Mouse (Mus musculus): ENCODE results near the gene Clspn. TPM values are rescaled to one million over a fixed set of nuclear protein-coding genes. Genes with fewer than 3 reads are reported as not detected.

Gene Clspn
- polyA plus RNA-seq, 1 experiment = 0.88 TPM

- WGBS = 18% methylated on average over 13 of the region's 13 CpGs
- no peaks in the 10 kb centered on the region for H3K4me1 ChIP-seq (ENCODE audit: control insufficient read depth, insufficient read depth, insufficient read length)
Observed at GRCm38 (mm10) chr4:126620349-126620874, 63.7 kb downstream of the Clspn start.

GRCm38 (mm10) chr4:126627021-126627681 lies 70.4 kb downstream of the Clspn start:
- H3K27me3 ChIP-seq (ENCODE audit: control insufficient read depth, insufficient read depth, low read length) = no peaks in the 10 kb centered on the region
- DNase-seq (ENCODE audit: low read depth in 1 of 2, low spot score in 2 of 2) = no peak
- 22% methylated on average over 23 of the region's 23 CpGs for WGBS
- no peak for TF ChIP-seq CTCF (IDR thresholded peaks at IDR 0.05; ENCODE audit: extremely low read depth, insufficient read depth, insufficient read length, insufficient replicate concordance)
- no peak for TF ChIP-seq POLR2A (IDR thresholded peaks at IDR 0.05; ENCODE audit: low read depth, low read length)
- no peaks in the 10 kb centered on the region for H3K36me3 ChIP-seq (ENCODE audit: control insufficient read depth, insufficient read depth, low read length)
- H3K27ac ChIP-seq (ENCODE audit: insufficient read depth, low read length) = no peak overlapping the region
- no peaks in the 10 kb centered on the region for H3K4me1 ChIP-seq (ENCODE audit: control insufficient read depth, insufficient read depth, insufficient read length)
- no peak overlapping the region for H3K4me3 ChIP-seq (ENCODE audit: extremely low read depth, insufficient read depth, insufficient read length)

More at GRCm38 (mm10) chr4:126620349-126620874, 63.7 kb downstream of the Clspn start:
- Histone ChIP-seq H3K4me3 (ENCODE audit: extremely low read depth, insufficient read depth, insufficient read length) (no peak overlapping the region), H3K27ac (ENCODE audit: insufficient read depth, low read length) (no peak overlapping the region), H3K36me3 (ENCODE audit: control insufficient read depth, insufficient read depth, low read length) (no peaks in the 10 kb centered on the region), H3K27me3 (ENCODE audit: control insufficient read depth, insufficient read depth, low read length) (peaks cover 3% of the 10 kb centered on the region)
- no peak for DNase-seq (ENCODE audit: low read depth in 1 of 2, low spot score in 2 of 2)
- TF ChIP-seq POLR2A (IDR thresholded peaks at IDR 0.05; ENCODE audit: low read depth, low read length) (no peak), CTCF (IDR thresholded peaks at IDR 0.05; ENCODE audit: extremely low read depth, insufficient read depth, insufficient read length, insufficient replicate concordance) (no peak)

GRCm38 (mm10) chr4:126631922-126632321 lies 75.2 kb downstream of the Clspn start:
- WGBS = 52% methylated on average over 2 of the region's 2 CpGs
- DNase-seq (ENCODE audit: low read depth in 1 of 2, low spot score in 2 of 2) = no peak
- H3K27ac ChIP-seq (ENCODE audit: insufficient read depth, low read length) = no peak overlapping the region
- H3K27me3 ChIP-seq (ENCODE audit: control insufficient read depth, insufficient read depth, low read length) = no peaks in the 10 kb centered on the region
- H3K4me1 ChIP-seq (ENCODE audit: control insufficient read depth, insufficient read depth, insufficient read length) = no peaks in the 10 kb centered on the region
- no peak for TF ChIP-seq CTCF (IDR thresholded peaks at IDR 0.05; ENCODE audit: extremely low read depth, insufficient read depth, insufficient read length, insufficient replicate concordance)
- TF ChIP-seq POLR2A (IDR thresholded peaks at IDR 0.05; ENCODE audit: low read depth, low read length) = no peak
- H3K36me3 ChIP-seq (ENCODE audit: control insufficient read depth, insufficient read depth, low read length) = no peaks in the 10 kb centered on the region
- H3K4me3 ChIP-seq (ENCODE audit: extremely low read depth, insufficient read depth, insufficient read length) = no peak overlapping the region

- Histone ChIP-seq H3K4me1 (ENCODE audit: control insufficient read depth, insufficient read depth, insufficient read length) (no peaks in the 10 kb centered on the region), H3K36me3 (ENCODE audit: control insufficient read depth, insufficient read depth, low read length) (no peaks in the 10 kb centered on the region), H3K27me3 (ENCODE audit: control insufficient read depth, insufficient read depth, low read length) (no peaks in the 10 kb centered on the region), H3K27ac (ENCODE audit: insufficient read depth, low read length) (no peak overlapping the region), H3K4me3 (ENCODE audit: extremely low read depth, insufficient read depth, insufficient read length) (no peak overlapping the region)
- DNase-seq (ENCODE audit: low read depth in 1 of 2, low spot score in 2 of 2) = no peak
- 68% methylated on average over 3 of the region's 3 CpGs for WGBS
- TF ChIP-seq POLR2A (IDR thresholded peaks at IDR 0.05; ENCODE audit: low read depth, low read length) (no peak), CTCF (IDR thresholded peaks at IDR 0.05; ENCODE audit: extremely low read depth, insufficient read depth, insufficient read length, insufficient replicate concordance) (no peak)
Observed at GRCm38 (mm10) chr4:126632668-126633067, 75.9 kb downstream of the Clspn start.

GRCm38 (mm10) chr4:126636330-126636729 lies 79.6 kb downstream of the Clspn start:
- H3K4me3 ChIP-seq (ENCODE audit: extremely low read depth, insufficient read depth, insufficient read length) = no peak overlapping the region
- DNase-seq (ENCODE audit: low read depth in 1 of 2, low spot score in 2 of 2) = no peak
- H3K27me3 ChIP-seq (ENCODE audit: control insufficient read depth, insufficient read depth, low read length) = no peaks in the 10 kb centered on the region
- no peak for TF ChIP-seq CTCF (IDR thresholded peaks at IDR 0.05; ENCODE audit: extremely low read depth, insufficient read depth, insufficient read length, insufficient replicate concordance)
- no peak for TF ChIP-seq POLR2A (IDR thresholded peaks at IDR 0.05; ENCODE audit: low read depth, low read length)
- no peak overlapping the region for H3K27ac ChIP-seq (ENCODE audit: insufficient read depth, low read length)
- H3K36me3 ChIP-seq (ENCODE audit: control insufficient read depth, insufficient read depth, low read length) = no peaks in the 10 kb centered on the region
- 39% methylated on average over 11 of the region's 11 CpGs for WGBS
- no peaks in the 10 kb centered on the region for H3K4me1 ChIP-seq (ENCODE audit: control insufficient read depth, insufficient read depth, insufficient read length)

- Histone ChIP-seq H3K27me3 (ENCODE audit: control insufficient read depth, insufficient read depth, low read length) (no peaks in the 10 kb centered on the region), H3K27ac (ENCODE audit: insufficient read depth, low read length) (no peak overlapping the region), H3K36me3 (ENCODE audit: control insufficient read depth, insufficient read depth, low read length) (no peaks in the 10 kb centered on the region), H3K4me1 (ENCODE audit: control insufficient read depth, insufficient read depth, insufficient read length) (no peaks in the 10 kb centered on the region), H3K4me3 (ENCODE audit: extremely low read depth, insufficient read depth, insufficient read length) (no peak overlapping the region)
- WGBS = 78% methylated on average over 4 of the region's 4 CpGs
- no peak for DNase-seq (ENCODE audit: low read depth in 1 of 2, low spot score in 2 of 2)
- TF ChIP-seq POLR2A (IDR thresholded peaks at IDR 0.05; ENCODE audit: low read depth, low read length) = no peak
- no peak for TF ChIP-seq CTCF (IDR thresholded peaks at IDR 0.05; ENCODE audit: extremely low read depth, insufficient read depth, insufficient read length, insufficient replicate concordance)
Observed at GRCm38 (mm10) chr4:126637446-126637845, 80.7 kb downstream of the Clspn start.

- H3K4me1 ChIP-seq (ENCODE audit: control insufficient read depth, insufficient read depth, insufficient read length) = no peaks in the 10 kb centered on the region
- 69% methylated on average over 7 of the region's 7 CpGs for WGBS
- no peaks in the 10 kb centered on the region for H3K27me3 ChIP-seq (ENCODE audit: control insufficient read depth, insufficient read depth, low read length)
- TF ChIP-seq CTCF (IDR thresholded peaks at IDR 0.05; ENCODE audit: extremely low read depth, insufficient read depth, insufficient read length, insufficient replicate concordance) (no peak), POLR2A (IDR thresholded peaks at IDR 0.05; ENCODE audit: low read depth, low read length) (no peak)
- no peak overlapping the region for H3K4me3 ChIP-seq (ENCODE audit: extremely low read depth, insufficient read depth, insufficient read length)
- H3K36me3 ChIP-seq (ENCODE audit: control insufficient read depth, insufficient read depth, low read length) = no peaks in the 10 kb centered on the region
- no peak overlapping the region for H3K27ac ChIP-seq (ENCODE audit: insufficient read depth, low read length)
- DNase-seq (ENCODE audit: low read depth in 1 of 2, low spot score in 2 of 2) = no peak
Observed at GRCm38 (mm10) chr4:126639339-126639738, 82.6 kb downstream of the Clspn start.

All from spleen, adult 2 months (tissue).